Mouse (Mus musculus) small intestine, adult 2 months (tissue): ENCODE results near the gene Cyp2d12.
"Not testable (repeated sequence)": the region's sequence is repeated elsewhere in the genome, so short reads cannot be mapped to it uniquely, and the experiment has no call there.

Experiments used
- CTCF ChIP-seq: fragments of 200-500 bp; IDR thresholded peaks from 2 replicates; pipeline ENCODE4 v1.5.1; 2012; ENCODE audit warnings: low read depth, mild to moderate bottlenecking, control low read depth, inconsistent platforms, low read length, moderate library complexity, mixed read lengths; ENCODE audit not compliant: insufficient replicate concordance, insufficient read length; ENCODE audit errors: extremely low read depth
- POLR2A ChIP-seq: fragments of 200-500 bp; IDR thresholded peaks from 2 replicates; pipeline ENCODE4 v1.6.1; 2012; ENCODE audit warnings: low read depth, mild to moderate bottlenecking, control low read depth, inconsistent platforms, low read length, moderate library complexity

DNA sequence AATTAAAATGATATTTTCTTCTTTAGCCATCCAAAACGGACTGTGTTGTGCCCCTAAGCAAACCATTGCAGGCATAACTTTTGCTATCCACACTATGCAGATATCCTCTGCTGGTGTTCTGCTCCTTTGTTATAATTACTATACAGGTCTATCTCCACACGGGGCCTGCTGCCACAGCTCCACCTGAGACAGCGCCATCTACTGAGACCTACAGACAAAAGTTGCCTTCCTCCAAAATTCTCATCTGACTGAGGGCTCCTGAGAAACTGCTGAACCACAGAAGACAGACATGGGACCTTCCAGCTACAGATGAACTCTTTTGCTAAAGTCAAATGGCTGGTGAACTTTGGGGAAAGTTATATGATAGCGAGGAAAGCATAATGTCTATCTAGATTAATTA is 47.1 kb upstream of the Cyp2d12 start:
- not testable (repeated sequence) for TF ChIP-seq CTCF, POLR2A
